Mouse (Mus musculus): Measurements from ENCODE around the gene Pik3r5. TPM values are rescaled to one million over a fixed set of nuclear protein-coding genes. Genes with fewer than 3 reads are reported as not detected.

Pik3r5 gene
- total and polyA plus RNA-seq, 2 experiments from 2014 or later, result 0.82 to 2.0 TPM

DNA sequence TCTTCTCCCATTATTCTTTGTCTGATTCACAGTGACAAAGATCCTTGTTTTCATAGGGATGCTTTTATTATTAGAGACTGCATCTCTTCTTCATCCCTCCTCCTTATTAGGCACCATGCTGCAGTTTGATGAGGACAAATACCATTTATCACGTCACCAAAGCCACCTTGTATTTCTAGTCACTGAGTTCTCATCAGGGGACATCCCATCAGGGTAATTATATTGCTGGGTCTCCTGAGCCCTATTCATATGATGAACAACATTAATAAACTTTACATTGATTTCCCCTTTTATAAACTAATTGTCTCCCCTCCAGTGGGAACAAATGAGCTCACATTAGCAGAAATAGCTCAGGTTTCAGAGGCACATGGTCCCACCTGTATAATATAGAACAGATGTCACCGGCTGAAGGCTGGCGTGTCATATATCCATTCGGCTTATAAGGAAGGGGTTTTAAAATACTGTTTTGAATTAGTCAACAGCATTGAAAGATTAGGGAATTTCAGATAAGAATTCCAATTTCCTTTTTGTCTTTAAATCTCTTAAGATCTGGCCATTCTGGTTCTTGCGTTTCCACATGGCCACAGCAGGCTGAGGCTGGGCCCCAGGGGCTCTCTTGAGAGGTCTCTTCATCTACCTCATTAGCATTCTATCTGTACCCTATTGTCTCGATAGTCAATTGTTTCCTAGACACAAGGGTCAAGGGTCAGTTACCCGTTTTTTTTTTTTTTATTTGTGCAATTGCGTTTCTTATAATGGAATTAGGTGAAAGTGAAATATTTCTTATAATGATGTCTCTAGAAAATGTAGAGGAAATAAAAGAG, 6.2 kb upstream of the Pik3r5 start:
- Histone ChIP-seq H3K4me3 (ENCODE audit: low read depth, low read length) (no peak overlapping the region), H3K4me2 (ENCODE audit: low read depth, low read length) (no peak overlapping the region), H3K27ac (ENCODE audit: low read depth) (no peak overlapping the region), H3K4me1 (ENCODE audit: control insufficient read depth, insufficient read depth) (no peaks in the 10 kb centered on the region), H3K9me3 (replicated peaks; ENCODE audit: control insufficient read depth, low read length) (no peaks in the 10 kb centered on the region), H3K27me3 (ENCODE audit: control insufficient read depth, insufficient read depth, low read length) (no peaks in the 10 kb centered on the region), H3K9ac (replicated peaks; ENCODE audit: low read depth, low read length) (no peak overlapping the region), H3K36me3 (replicated peaks; ENCODE audit: control insufficient read depth, insufficient read depth, low read length) (no peaks in the 10 kb centered on the region)
- 64% methylated on average over 8 of the region's 8 CpGs for WGBS
- TF ChIP-seq CTCF (IDR thresholded peaks at IDR 0.05; ENCODE audit: low read depth) (no peak), EP300 (IDR thresholded peaks at IDR 0.05; ENCODE audit: low read depth) (no peak)
- ATAC-seq (ENCODE audit: insufficient read depth, low read depth), result no peak
- DNase-seq (ENCODE audit: low spot score), result no peak

- no peak for DNase-seq (ENCODE audit: low spot score)
- ATAC-seq (ENCODE audit: insufficient read depth, low read depth), result no peak
- Histone ChIP-seq H3K9ac (replicated peaks; ENCODE audit: low read depth, low read length) (no peak overlapping the region), H3K9me3 (replicated peaks; ENCODE audit: control insufficient read depth, low read length) (no peaks in the 10 kb centered on the region), H3K36me3 (replicated peaks; ENCODE audit: control insufficient read depth, insufficient read depth, low read length) (no peaks in the 10 kb centered on the region), H3K4me3 (ENCODE audit: low read depth, low read length) (no peak overlapping the region), H3K4me1 (ENCODE audit: control insufficient read depth, insufficient read depth) (no peaks in the 10 kb centered on the region), H3K27ac (ENCODE audit: low read depth) (no peak overlapping the region; the same call in 1 of the 2 replicates), H3K27me3 (ENCODE audit: control insufficient read depth, insufficient read depth, low read length) (peaks cover 6% of the 10 kb centered on the region; the same call in 1 of the 2 replicates), H3K4me2 (ENCODE audit: low read depth, low read length) (no peak overlapping the region)
- WGBS, result 70% methylated on average over 5 of the region's 5 CpGs
- TF ChIP-seq EP300 (IDR thresholded peaks at IDR 0.05; ENCODE audit: low read depth) (no peak), CTCF (IDR thresholded peaks at IDR 0.05; ENCODE audit: low read depth) (no peak)
Measured at GRCm38 (mm10) chr11:68427083-68427570, 4.8 kb upstream of the Pik3r5 start.

GRCm38 (mm10) chr11:68430662-68431061, 1.3 kb upstream of the Pik3r5 start:
- H3K27ac ChIP-seq (ENCODE audit: low read depth), result peak overlapping the region; percentile 39; the same call in 1 of the 2 replicates
- no peak for ATAC-seq (ENCODE audit: insufficient read depth, low read depth)
- no peaks in the 10 kb centered on the region for H3K9me3 ChIP-seq (replicated peaks; ENCODE audit: control insufficient read depth, low read length)
- peaks cover 15% of the 10 kb centered on the region; the same call in 1 of the 2 replicates for H3K27me3 ChIP-seq (ENCODE audit: control insufficient read depth, insufficient read depth, low read length)
- H3K4me1 ChIP-seq (ENCODE audit: control insufficient read depth, insufficient read depth), result no peaks in the 10 kb centered on the region
- H3K4me3 ChIP-seq (ENCODE audit: low read depth, low read length), result no peak overlapping the region
- no peak overlapping the region for H3K9ac ChIP-seq (replicated peaks; ENCODE audit: low read depth, low read length)
- no peak overlapping the region; the same call in 1 of the 2 replicates for H3K4me2 ChIP-seq (ENCODE audit: low read depth, low read length)
- TF ChIP-seq CTCF (IDR thresholded peaks at IDR 0.05; ENCODE audit: low read depth), result no peak
- TF ChIP-seq EP300 (IDR thresholded peaks at IDR 0.05; ENCODE audit: low read depth), result no peak
- WGBS, result 60% methylated on average over 5 of the region's 5 CpGs
- no peak for DNase-seq (ENCODE audit: low spot score)
- no peaks in the 10 kb centered on the region for H3K36me3 ChIP-seq (replicated peaks; ENCODE audit: control insufficient read depth, insufficient read depth, low read length)

DNA sequence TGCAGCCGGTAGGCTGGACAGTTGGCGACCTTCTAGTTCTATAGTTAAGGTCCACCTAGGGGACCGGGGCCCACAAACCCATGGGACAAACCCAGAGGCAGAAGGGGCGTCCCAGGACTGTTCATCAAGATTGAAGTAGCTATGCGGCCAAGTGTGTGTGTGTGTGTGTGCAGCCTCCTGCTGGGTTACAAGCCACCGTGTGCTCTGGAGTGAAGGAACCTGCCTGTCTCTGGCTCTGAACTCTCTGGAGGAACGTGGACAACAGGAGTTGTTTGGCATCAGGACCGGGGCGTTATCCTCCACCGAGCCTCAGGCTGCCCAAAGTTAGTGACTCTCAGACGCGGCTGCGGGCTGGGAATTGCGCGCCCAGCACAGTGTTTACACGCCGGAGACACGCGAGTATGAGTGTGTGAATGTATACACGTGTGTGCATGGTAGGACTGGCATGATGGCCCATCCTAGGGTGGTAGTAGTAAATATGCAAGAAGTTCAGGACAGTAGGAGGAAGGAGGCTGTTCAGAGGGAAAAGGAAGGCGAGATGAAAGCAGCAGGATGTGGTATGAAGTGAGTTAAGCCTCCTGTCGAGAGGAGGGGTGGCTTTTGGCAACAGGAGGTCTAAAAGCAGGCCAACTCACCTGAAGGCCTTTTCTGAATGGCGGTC, 570 bp downstream of the Pik3r5 start:
- Histone ChIP-seq H3K4me1 (ENCODE audit: control insufficient read depth, insufficient read depth) (no peaks in the 10 kb centered on the region), H3K4me2 (ENCODE audit: low read depth, low read length) (peak overlapping the region; percentile 69), H3K27ac (ENCODE audit: low read depth) (peak overlapping the region; percentile 7; the same call in 1 of the 2 replicates), H3K4me3 (ENCODE audit: low read depth, low read length) (peak overlapping the region; percentile 51), H3K27me3 (ENCODE audit: control insufficient read depth, insufficient read depth, low read length) (peaks cover 15% of the 10 kb centered on the region; the same call in 1 of the 2 replicates), H3K9ac (replicated peaks; ENCODE audit: low read depth, low read length) (0 out of 2 replicates have a peak overlapping the region, but pooled peaks have one; percentile 33), H3K36me3 (replicated peaks; ENCODE audit: control insufficient read depth, insufficient read depth, low read length) (no peaks in the 10 kb centered on the region), H3K9me3 (replicated peaks; ENCODE audit: control insufficient read depth, low read length) (no peaks in the 10 kb centered on the region)
- 34% methylated on average over 23 of the region's 23 CpGs for WGBS
- TF ChIP-seq EP300 (IDR thresholded peaks at IDR 0.05; ENCODE audit: low read depth), result no peak
- no peak for TF ChIP-seq CTCF (IDR thresholded peaks at IDR 0.05; ENCODE audit: low read depth)
- ATAC-seq (ENCODE audit: insufficient read depth, low read depth) (no peak), DNase-seq (ENCODE audit: low spot score) (no peak)

DNA sequence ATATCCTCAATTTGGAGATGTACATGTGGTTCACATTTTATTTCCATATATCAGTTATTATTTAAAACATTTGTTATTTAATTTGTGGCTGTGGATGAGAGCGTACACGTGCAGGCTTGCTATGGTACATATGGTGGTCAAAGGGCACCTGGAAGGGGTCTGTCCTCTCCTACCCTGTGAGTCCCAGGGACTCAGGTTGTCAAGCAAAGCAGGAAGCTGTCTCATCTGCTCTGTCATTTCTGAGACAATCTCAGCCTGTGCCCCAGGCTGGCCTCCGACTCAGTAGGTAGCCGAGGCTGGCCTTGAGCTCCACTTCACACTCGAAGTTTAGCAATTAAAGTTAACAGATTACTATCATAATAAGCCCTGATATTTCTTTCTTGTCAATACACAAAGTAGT, 1.6 kb downstream of the Pik3r5 start:
- TF ChIP-seq CTCF (IDR thresholded peaks at IDR 0.05; ENCODE audit: low read depth), result no peak
- no peak for TF ChIP-seq EP300 (IDR thresholded peaks at IDR 0.05; ENCODE audit: low read depth)
- Histone ChIP-seq H3K27me3 (ENCODE audit: control insufficient read depth, insufficient read depth, low read length) (peaks cover 15% of the 10 kb centered on the region; the same call in 1 of the 2 replicates), H3K27ac (ENCODE audit: low read depth) (no peak overlapping the region), H3K9me3 (replicated peaks; ENCODE audit: control insufficient read depth, low read length) (no peaks in the 10 kb centered on the region), H3K4me3 (ENCODE audit: low read depth, low read length) (no peak overlapping the region), H3K9ac (replicated peaks; ENCODE audit: low read depth, low read length) (no peak overlapping the region), H3K4me2 (ENCODE audit: low read depth, low read length) (no peak overlapping the region), H3K36me3 (replicated peaks; ENCODE audit: control insufficient read depth, insufficient read depth, low read length) (no peaks in the 10 kb centered on the region), H3K4me1 (ENCODE audit: control insufficient read depth, insufficient read depth) (no peaks in the 10 kb centered on the region)
- 87% methylated on average over 5 of the region's 5 CpGs for WGBS
- DNase-seq (ENCODE audit: low spot score), result no peak
- ATAC-seq (ENCODE audit: insufficient read depth, low read depth), result no peak
